ENCODE assay signal across 9 mouse cellular contexts in the genomic region with DNA sequence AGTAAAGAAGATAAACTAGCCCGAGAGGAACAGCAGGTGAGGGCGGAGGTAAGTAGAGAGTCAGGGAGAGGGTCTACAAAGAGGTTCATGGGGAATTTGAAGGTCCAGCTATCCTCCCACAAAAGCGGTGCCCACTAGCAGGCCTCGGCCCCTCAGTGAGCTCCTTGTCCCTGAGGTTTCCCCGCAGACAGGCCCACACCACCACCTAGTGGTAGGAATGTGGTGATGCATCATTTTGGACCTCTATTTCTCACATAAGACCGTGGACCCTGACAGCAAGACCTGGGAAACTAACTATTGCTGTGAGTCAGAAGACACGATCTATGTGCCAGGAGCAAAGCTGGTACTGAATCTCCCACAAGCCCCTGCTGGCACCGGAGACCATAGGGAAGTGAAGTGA. TPM values are rescaled to one million over a fixed set of nuclear protein-coding genes. Genes with fewer than 3 reads are reported as not detected.
A peak's percentile ranks its signal among the peaks of the same experiment; 100 is the strongest.
DNase-seq lines count a peak whose midpoint lies in the region; TF ChIP-seq lines count a peak whose summit lies in the region.
"Had no signal": no experiment of that assay in that cellular context is flagged by ENCODE, and none has a peak within 500 bp of the region (broad histone marks: within the 10 kb centered on the region; RNA-seq: fewer than 3 reads in every experiment).

No protein-coding gene starts in this region.

- DNase-seq in CH12.LX (ENCODE audit: extremely low read depth) = peak; percentile 84
- DNase-seq in adrenal gland, postnatal 10 days = peak; percentile 88
- peak; percentile 72 for DNase-seq in embryo, embryonic 11.5 days (ENCODE audit: low read depth, low spot score)
- peak; percentile 69 to 79 for DNase-seq in heart, adult 2 months
- peak; percentile 91 for DNase-seq in kidney, postnatal 14 days
- DNase-seq in lung, adult 18-20 months = peak; percentile 71 to 82
- DNase-seq in right cerebral cortex, adult 18-20 months = peak; percentile 73
- peak; percentile 79 for DNase-seq in thymus, postnatal 4 days

- no peak overlapping the region for H3K4me3 ChIP-seq in CH12.LX (replicated peaks in 1 of 3; ENCODE audit: low read depth in 2 of 3, low read length in 2 of 3, poor library complexity in 1 of 3)
- H3K4me3 ChIP-seq in heart, adult 2 months = no peak overlapping the region
- H3K4me3 ChIP-seq: megakaryocyte, embryonic 14.5 days had no signal

- in situ Hi-C loops in CH12.LX (cut with MboI; ENCODE audit: low pct_ligation_motif_present, low pct_unique_long_range_greater_than_20kb, low sequenced_read_pairs) = loop anchor here (5.0 kb wide), 1 partner anchor 36 kb away; no protein-coding TSS in a partner anchor

- no peak for TF ChIP-seq POLR2A in CH12.LX (IDR thresholded peaks at IDR 0.05; ENCODE audit: low read depth, low read length)
- no peak for TF ChIP-seq POLR2A in heart, adult 2 months (IDR thresholded peaks at IDR 0.05; ENCODE audit: insufficient read depth, low read depth, low read length)

- no peak overlapping the region for H3K27ac ChIP-seq in CH12.LX (ENCODE audit: insufficient read depth, low read depth)
- no peak overlapping the region for H3K27ac ChIP-seq in heart, adult 2 months

- no peak for TF ChIP-seq EP300 in CH12.LX (IDR thresholded peaks at IDR 0.05; ENCODE audit: low read length)
- 0 out of 2 replicates have a peak, but pooled peaks have one; percentile 52 for TF ChIP-seq EP300 in heart, adult 2 months (IDR thresholded peaks at IDR 0.05; ENCODE audit: insufficient read depth, low read depth, low read length)

- dilution Hi-C loops in CH12.LX (cut with MboI; ENCODE audit: extremely low pct_ligation_motif_present, extremely low pct_unique_long_range_greater_than_20kb, low sequenced_read_pairs) = no loop called here

- WGBS in heart, adult 2 months = 21% methylated on average over 8 of the region's 8 CpGs

- peak; percentile 88 to 98 for TF ChIP-seq CTCF in CH12.LX (conservative IDR thresholded peaks at IDR 0.05 in 1 of 2, IDR thresholded peaks at IDR 0.05 in 1 of 2; ENCODE audit: low read depth in 2 of 2, low read length in 2 of 2)
- peak; percentile 98; the same call in 1 of the 2 replicates for TF ChIP-seq CTCF in heart, adult 2 months (IDR thresholded peaks at IDR 0.05)

- H3K4me1 ChIP-seq in CH12.LX (ENCODE audit: control insufficient read depth in 1 of 2, insufficient read depth in 2 of 2) = peaks cover 0 to 9% of the 10 kb centered on the region in 2 experiments; a peak in 1 of 4 replicates
- H3K4me1 ChIP-seq in heart, adult 2 months (ENCODE audit: control insufficient read depth, insufficient read depth, low read length) = no peaks in the 10 kb centered on the region; the same call in 1 of the 2 replicates

- intact Hi-C loops in heart, adult 2 months (cut with DNase I) = no loop called here

- H3K36me3 ChIP-seq in CH12.LX (replicated peaks in 1 of 2; ENCODE audit: control insufficient read depth in 1 of 2, insufficient read depth in 1 of 2, low read length in 1 of 2) = no peaks in the 10 kb centered on the region
- no peaks in the 10 kb centered on the region for H3K36me3 ChIP-seq in heart, adult 2 months (ENCODE audit: control insufficient read depth, insufficient read depth, low read length)

- peaks cover 16% of the 10 kb centered on the region for H3K27me3 ChIP-seq in CH12.LX (replicated peaks)
- H3K27me3 ChIP-seq in heart, adult 2 months (ENCODE audit: control insufficient read depth, insufficient read depth, low read length) = no peaks in the 10 kb centered on the region

- no peaks in the 10 kb centered on the region for H3K79me2 ChIP-seq in CH12.LX (replicated peaks; ENCODE audit: control insufficient read depth, extremely low read depth, insufficient read depth, poor library complexity, severe bottlenecking)
- no peaks in the 10 kb centered on the region for H3K79me2 ChIP-seq in heart, adult 2 months (replicated peaks; ENCODE audit: control insufficient read depth, insufficient read depth, low read length)

- H3K9ac ChIP-seq in CH12.LX (ENCODE audit: insufficient read depth, low read depth) = no peak overlapping the region
- H3K9ac ChIP-seq in heart, adult 2 months (ENCODE audit: low read depth, low read length) = no peak overlapping the region

- no peak overlapping the region for H3K4me2 ChIP-seq in CH12.LX (ENCODE audit: insufficient read depth, low read depth, poor library complexity, severe bottlenecking)

- no peaks in the 10 kb centered on the region for H3K9me3 ChIP-seq in CH12.LX (replicated peaks; ENCODE audit: low read length)
- H3K9me3 ChIP-seq: megakaryocyte, embryonic 14.5 days had no signal

- no peak; the same call in none of the 2 replicates for TF ChIP-seq RAD21 in CH12.LX (IDR thresholded peaks at IDR 0.05; ENCODE audit: low read depth, low read length)

TF ChIP-seq in CH12.LX, 34 proteins besides CTCF, POLR2A, EP300 and RAD21:
- TF ChIP-seq BHLHE40 (IDR thresholded peaks at IDR 0.05; ENCODE audit: low read depth, low read length) = 0 out of 2 replicates have a peak, but pooled peaks have one; percentile 11
- peak; percentile 76 for TF ChIP-seq SIN3A (IDR thresholded peaks at IDR 0.05; ENCODE audit: low read length)
- no peak for TF ChIP-seq ZKSCAN1 (IDR thresholded peaks at IDR 0.05; ENCODE audit: borderline replicate concordance, low read depth, low read length)
- no peak for TF ChIP-seq KAT2A (IDR thresholded peaks at IDR 0.05; ENCODE audit: insufficient replicate concordance, low read length)
- no peak for TF ChIP-seq TBP (conservative IDR thresholded peaks at IDR 0.05; ENCODE audit: low read depth, low read length)
- peak; percentile 43 for TF ChIP-seq MAX (IDR thresholded peaks at IDR 0.05; ENCODE audit: low read length)
- TF ChIP-seq CHD2 (IDR thresholded peaks at IDR 0.05; ENCODE audit: low read length) = 0 out of 2 replicates have a peak, but pooled peaks have one; percentile 19
- TF ChIP-seq GABPA (IDR thresholded peaks at IDR 0.05; ENCODE audit: insufficient replicate concordance, low read depth, low read length) = no peak
- TF ChIP-seq ELF1 (IDR thresholded peaks at IDR 0.05; ENCODE audit: low read depth, low read length) = 0 out of 2 replicates have a peak, but pooled peaks have one; percentile 19
- TF ChIP-seq ETS1 (conservative IDR thresholded peaks at IDR 0.05; ENCODE audit: low read depth, low read length) = no peak
- TF ChIP-seq MAFK (IDR thresholded peaks at IDR 0.05; ENCODE audit: insufficient replicate concordance, low read length) = no peak
- peak; percentile 50; the same call in 1 of the 2 replicates for TF ChIP-seq MEF2A (IDR thresholded peaks at IDR 0.05; ENCODE audit: borderline replicate concordance, low read depth, low read length)
- TF ChIP-seq USF1 (IDR thresholded peaks at IDR 0.05; ENCODE audit: low read depth, low read length) = no peak
- peak; percentile 89 for TF ChIP-seq SMC3 (IDR thresholded peaks at IDR 0.05; ENCODE audit: low read depth, low read length)
- TF ChIP-seq IRF4 (IDR thresholded peaks at IDR 0.05; ENCODE audit: low read depth, low read length) = peak; percentile 35; the same call in 1 of the 2 replicates
- peak; percentile 50; the same call in 1 of the 2 replicates for TF ChIP-seq TCF12 (IDR thresholded peaks at IDR 0.05; ENCODE audit: low read depth, low read length)
- TF ChIP-seq HCFC1 (IDR thresholded peaks at IDR 0.05; ENCODE audit: low read depth, low read length) = no peak
- peak; percentile 54 for TF ChIP-seq ZC3H11A (IDR thresholded peaks at IDR 0.05; ENCODE audit: low read depth, low read length)
- TF ChIP-seq NRF1 (IDR thresholded peaks at IDR 0.05; ENCODE audit: low read depth, low read length) = peak; percentile 28; the same call in 1 of the 2 replicates
- peak; percentile 62; the same call in 1 of the 2 replicates for TF ChIP-seq MAZ (IDR thresholded peaks at IDR 0.05; ENCODE audit: low read depth, low read length)
- peak; percentile 63; the same call in 1 of the 2 replicates for TF ChIP-seq NELFE (IDR thresholded peaks at IDR 0.05; ENCODE audit: low read depth, low read length)
- no peak for TF ChIP-seq ZMIZ1 (IDR thresholded peaks at IDR 0.05; ENCODE audit: low read depth, low read length)
- TF ChIP-seq POLR2AphosphoS2 (IDR thresholded peaks at IDR 0.05; ENCODE audit: low read depth, low read length) = no peak
- TF ChIP-seq MYC (IDR thresholded peaks at IDR 0.05; ENCODE audit: low read depth, low read length) = 0 out of 2 replicates have a peak, but pooled peaks have one; percentile 48
- TF ChIP-seq UBTF (IDR thresholded peaks at IDR 0.05; ENCODE audit: low read depth, low read length) = no peak
- no peak for TF ChIP-seq PAX5 (IDR thresholded peaks at IDR 0.05; ENCODE audit: low read length)
TF ChIP-seq in CH12.LX: peak in this region for 14.

RNA-seq across cellular contexts. Expression of a gene that starts 9.8 kb away (rescaled TPM):
- total RNA-seq in CH12.LX (2012; rRNA removed) = not detected in 2 replicates
- total RNA-seq in CH12.LX (2014; rRNA removed) = not detected in 2 replicates
- not detected in 2 replicates for polyA plus RNA-seq in CH12.LX (2012; ENCODE audit: insufficient read length, low read depth)
- not detected for total RNA-seq in adrenal gland, postnatal 10 days (2021)
- total RNA-seq in heart, adult 2 months (2021) = not detected
- not detected in 2 replicates for polyA plus RNA-seq in heart, adult 2 months (2012; rRNA removed)

RNA-seq across cellular contexts. Expression of a gene that starts 14.3 kb away (rescaled TPM):
- 0.84 and 2.7 TPM in 2 replicates for total RNA-seq in CH12.LX (2012; rRNA removed)
- 0.51 and 0.82 TPM in 2 replicates for total RNA-seq in CH12.LX (2014; rRNA removed)
- 0.67 and 1.0 TPM in 2 replicates for polyA plus RNA-seq in CH12.LX (2012; ENCODE audit: insufficient read length, low read depth)
- total RNA-seq in adrenal gland, postnatal 10 days (2021) = 1 to 10 TPM; 1.7 to 2.8 TPM
- under 1 TPM; 0.23 to 0.26 TPM for total RNA-seq in heart, adult 2 months (2021)
- 1.3 and 1.9 TPM in 2 replicates for polyA plus RNA-seq in heart, adult 2 months (2012; rRNA removed)

RNA-seq across cellular contexts. Expression of a gene that starts 27.5 kb away (rescaled TPM):
- total RNA-seq in CH12.LX (2012; rRNA removed) = 0.08 TPM in 1 of 2 replicates, not detected in the other
- total RNA-seq in CH12.LX (2014; rRNA removed) = not detected in 2 replicates
- not detected in 2 replicates for polyA plus RNA-seq in CH12.LX (2012; ENCODE audit: insufficient read length, low read depth)
- total RNA-seq in adrenal gland, postnatal 10 days (2021) = under 1 TPM; 0.24 to 0.42 TPM
- total RNA-seq in heart, adult 2 months (2021) = not detected
- polyA plus RNA-seq in heart, adult 2 months (2012; rRNA removed) = not detected in 2 replicates
